Comparison of ENCODE assay signal across 28 mouse cellular contexts in genomic region chr10:63259340-63259739, GRCm38 (mm10). TPM values are rescaled to one million over a fixed set of nuclear protein-coding genes. Genes with fewer than 3 reads are reported as not detected.
DNase-seq lines count a peak whose midpoint lies in the region; ATAC-seq lines count a peak whose summit lies in the region.
"Had no signal": no experiment of that assay in that cellular context is flagged by ENCODE, and none has a peak within 500 bp of the region (broad histone marks: within the 10 kb centered on the region; RNA-seq: fewer than 3 reads in every experiment).

No protein-coding gene starts in this region.

- H3K4me3 ChIP-seq in heart, embryonic 16.5 days (ENCODE audit: low read length) = no peak overlapping the region
- no peak overlapping the region for H3K4me3 ChIP-seq in liver, embryonic 16.5 days (ENCODE audit: low read depth, low read length)
- H3K4me3 ChIP-seq: embryonic facial prominence, embryonic 13.5 days; erythroblast, embryonic 14.5 days; forebrain, embryonic 12.5 days; limb, embryonic 15.5 days; midbrain, embryonic 12.5 days had no signal

- WGBS in heart, embryonic 16.5 days = 40% methylated on average over 3 of the region's 3 CpGs
- 57% methylated on average over 3 of the region's 3 CpGs for WGBS in liver, embryonic 16.5 days (ENCODE audit: insufficient replicate concordance)

- peak overlapping the region; percentile 64 for H3K27ac ChIP-seq in heart, embryonic 16.5 days (ENCODE audit: low read length)
- peak overlapping the region; percentile 72 for H3K27ac ChIP-seq in liver, embryonic 16.5 days (ENCODE audit: low read length)
- H3K27ac ChIP-seq: embryonic facial prominence, embryonic 13.5 days; forebrain, embryonic 12.5 days; hindbrain, postnatal 0 days; limb, embryonic 15.5 days; midbrain, embryonic 12.5 days had no signal

- H3K9me3 ChIP-seq in heart, embryonic 16.5 days (replicated peaks; ENCODE audit: control insufficient read depth, low read length) = no peaks in the 10 kb centered on the region
- no peaks in the 10 kb centered on the region for H3K9me3 ChIP-seq in liver, embryonic 16.5 days (replicated peaks; ENCODE audit: control insufficient read depth, low read length)
- H3K9me3 ChIP-seq: embryonic facial prominence, embryonic 13.5 days; forebrain, embryonic 12.5 days; limb, embryonic 15.5 days; midbrain, embryonic 12.5 days had no signal

- no peak overlapping the region for H3K9ac ChIP-seq in heart, embryonic 16.5 days (ENCODE audit: low read length)
- H3K9ac ChIP-seq in liver, embryonic 16.5 days (ENCODE audit: low read depth, low read length) = no peak overlapping the region
- H3K9ac ChIP-seq: embryonic facial prominence, embryonic 13.5 days; forebrain, embryonic 12.5 days; limb, embryonic 15.5 days; midbrain, embryonic 12.5 days had no signal

- DNase-seq in heart, adult 8-10 months (ENCODE audit: low spot score) = peak; percentile 21
- DNase-seq in heart, adult 11 months = no peak
- DNase-seq in lung, postnatal 25 days (ENCODE audit: low spot score) = peak; percentile 14
- DNase-seq in lung, postnatal 4 days = no peak
- DNase-seq in neural tube, embryonic 10.5 days (ENCODE audit: extremely low spot score, low spot score) = no peak
- DNase-seq in ovary, postnatal 10 days (ENCODE audit: low spot score) = no peak
- DNase-seq: adrenal gland, postnatal 14 days; cerebellum, adult 8-10 months; cerebellum, postnatal 36 days; embryo, embryonic 11 days; kidney, adult 9 months; layer of hippocampus, adult 9-11 months; left cerebral cortex, postnatal 4 days; thymus, postnatal 36 days had no signal

- peaks cover 6% of the 10 kb centered on the region for H3K36me3 ChIP-seq in heart, embryonic 16.5 days (ENCODE audit: control insufficient read depth, insufficient read depth)
- H3K36me3 ChIP-seq in liver, embryonic 16.5 days (ENCODE audit: control insufficient read depth, insufficient read depth) = peaks cover 4% of the 10 kb centered on the region; the same call in 1 of the 2 replicates

- no peaks in the 10 kb centered on the region for H3K27me3 ChIP-seq in heart, embryonic 16.5 days (ENCODE audit: control insufficient read depth, insufficient read depth, low read length)
- H3K27me3 ChIP-seq in liver, embryonic 16.5 days (ENCODE audit: control insufficient read depth, insufficient read depth, low read depth, low read length) = no peaks in the 10 kb centered on the region
- H3K27me3 ChIP-seq: embryonic facial prominence, embryonic 13.5 days; forebrain, embryonic 12.5 days; limb, embryonic 15.5 days; midbrain, embryonic 12.5 days had no signal

- peak; percentile 49; the same call in 1 of the 2 replicates for ATAC-seq in heart, embryonic 16.5 days (replicated peaks; ENCODE audit: extremely low read depth, insufficient read depth, low FRiP score)
- peak; percentile 37 for ATAC-seq in liver, embryonic 16.5 days (ENCODE audit: low read depth)
- ATAC-seq: hindbrain, postnatal 0 days; lung, postnatal 0 days had no signal

- H3K4me1 ChIP-seq in heart, embryonic 16.5 days (ENCODE audit: control insufficient read depth, insufficient read depth, low read length) = peaks cover 14% of the 10 kb centered on the region
- H3K4me1 ChIP-seq in liver, embryonic 16.5 days (ENCODE audit: control insufficient read depth, low read depth, low read length) = peaks cover 9% of the 10 kb centered on the region
- H3K4me1 ChIP-seq: embryonic facial prominence, embryonic 13.5 days; forebrain, embryonic 12.5 days; limb, embryonic 15.5 days; midbrain, embryonic 12.5 days had no signal

- H3K4me2 ChIP-seq in heart, embryonic 16.5 days (ENCODE audit: low read depth, low read length) = peak overlapping the region; percentile 7; the same call in 1 of the 2 replicates
- H3K4me2 ChIP-seq in liver, embryonic 16.5 days (ENCODE audit: low read depth, low read length) = no peak overlapping the region
- H3K4me2 ChIP-seq: embryonic facial prominence, embryonic 13.5 days; forebrain, embryonic 12.5 days; limb, embryonic 15.5 days; midbrain, embryonic 12.5 days had no signal

RNA-seq across cellular contexts. Expression of gene Herc4, which starts 15.7 kb away (rescaled TPM):
- total RNA-seq in heart, adult 8-10 months (2022) = 10 to 100 TPM; 28.2 to 34.3 (median 31.5) TPM
- polyA plus RNA-seq in heart, embryonic 16.5 days (2015; fragmentation: Nextera tagmentation; extraction: Ambion mirVana) = 37.4 and 38.5 TPM in 2 replicates
- polyA plus RNA-seq in liver, embryonic 16.5 days (2015; fragmentation: Nextera tagmentation; extraction: Ambion mirVana) = 27.9 and 28.3 TPM in 2 replicates

RNA-seq across cellular contexts. Expression of gene Mypn, which starts 55.6 kb away (rescaled TPM):
- 100 to 1,000 TPM in 3 of 4 experiments, 10 to 100 TPM in 1; 99.8 to 126 (median 104) TPM for total RNA-seq in heart, adult 8-10 months (2022)
- polyA plus RNA-seq in heart, embryonic 16.5 days (2015; fragmentation: Nextera tagmentation; extraction: Ambion mirVana) = 12.3 and 14.4 TPM in 2 replicates
- 0.23 and 0.41 TPM in 2 replicates for polyA plus RNA-seq in liver, embryonic 16.5 days (2015; fragmentation: Nextera tagmentation; extraction: Ambion mirVana)
- total RNA-seq: megakaryocyte, adult 5-6 weeks; neutrophil, adult 5-6 weeks had no signal
- polyA plus RNA-seq: CD4-positive, CD25-positive, alpha-beta regulatory T cell, adult 4 months; erythroblast, embryonic 14.5 days; forebrain, embryonic 12.5 days; intestine, embryonic 16.5 days; stomach, embryonic 14.5 days had no signal

Comparison
In these comparisons a context has a peak if more than half of its experiments do, and no peak if none do; other contexts are left out.
1. DNase-seq: peak in heart, adult 8-10 months (single experiment) and lung, postnatal 25 days (single experiment); none in heart, adult 11 months (single experiment), lung, postnatal 4 days (0 of 2), neural tube, embryonic 10.5 days (single experiment) and ovary, postnatal 10 days (single experiment).